Mouse (Mus musculus) MEL (cell line): ENCODE data around the gene Hivep2. TPM values are rescaled to one million over a fixed set of nuclear protein-coding genes. Genes with fewer than 3 reads are reported as not detected.

Experiments used
- DNase-seq: peaks from one replicate; pipeline ENCODE4 v3.0.0; 2011; ENCODE audit warnings: low read depth, low spot score
- H3K27ac ChIP-seq: 2 replicates; pipeline ENCODE4 v1.5.1; 2012; ENCODE audit warnings: low read depth, mild to moderate bottlenecking, control low read depth, low read length, moderate library complexity; ENCODE audit not compliant: control insufficient read depth
- H3K27me3 ChIP-seq, 2 experiments: fragments of 150-350 bp in 1 of 2; sonication (generic) in 1 of 2; 2 replicates each; pipeline ENCODE4 v1.6.1; 2012; ENCODE audit warnings: low read length in 2 of 2, mild to moderate bottlenecking in 2 of 2, improper control_type of control experiment in 1 of 2, moderate library complexity in 1 of 2; ENCODE audit not compliant: insufficient read depth in 2 of 2, control insufficient read depth in 1 of 2
- H3K36me3 ChIP-seq, 2 experiments: 2 replicates each; pipeline ENCODE4 v1.6.1; 2012 to 2014; ENCODE audit warnings: low read length in 2 of 2, improper control_type of control experiment in 1 of 2, inconsistent platforms in 1 of 2, mild to moderate bottlenecking in 1 of 2; ENCODE audit not compliant: insufficient read depth in 2 of 2, control insufficient read depth in 1 of 2
- H3K4me1 ChIP-seq, 2 experiments: fragments of 150-350 bp in 1 of 2; sonication (generic) in 1 of 2; 2 replicates each; pipeline ENCODE4 v1.6.1; 2012; ENCODE audit warnings: low read length in 2 of 2, improper control_type of control experiment in 1 of 2, mild to moderate bottlenecking in 1 of 2; ENCODE audit not compliant: insufficient read depth in 2 of 2, control insufficient read depth in 1 of 2
- H3K4me3 ChIP-seq, 2 experiments: fragments of 150-350 bp in 1 of 2; sonication (generic) in 1 of 2; 2 replicates each; pipeline ENCODE4 v1.5.1; 2012; ENCODE audit warnings: low read depth in 2 of 2, low read length in 2 of 2, mild to moderate bottlenecking in 2 of 2, moderate library complexity in 2 of 2, control low read depth in 1 of 2, improper control_type of control experiment in 1 of 2; ENCODE audit not compliant: control insufficient read depth in 1 of 2, insufficient read depth in 1 of 2
- H3K79me2 ChIP-seq: 2 replicates; pipeline ENCODE4 v1.6.1; 2012; ENCODE audit warnings: mild to moderate bottlenecking, low read length, moderate library complexity; ENCODE audit not compliant: control insufficient read depth, poor library complexity, insufficient read depth
- H3K9ac ChIP-seq: 2 replicates; pipeline ENCODE4 v1.6.1; 2012; ENCODE audit warnings: low read depth, mild to moderate bottlenecking, control low read depth, low read length, moderate library complexity; ENCODE audit not compliant: control insufficient read depth, poor library complexity, severe bottlenecking
- H3K9me3 ChIP-seq: fragments of 150-350 bp; sonication (generic); replicated peaks from 2 replicates; pipeline ENCODE4 v1.6.1; 2012; ENCODE audit warnings: mild to moderate bottlenecking, low read length, improper control_type of control experiment, moderate library complexity; ENCODE audit not compliant: insufficient read depth
- CHD1 ChIP-seq: IDR thresholded peaks from 2 replicates; pipeline ENCODE4 v1.6.1; 2012; ENCODE audit warnings: low read depth, mild to moderate bottlenecking, inconsistent platforms, low read length, improper control_type of control experiment
- CHD2 ChIP-seq: IDR thresholded peaks from 2 replicates; pipeline ENCODE4 v1.6.1; 2011; ENCODE audit warnings: low read length, improper control_type of control experiment
- CTCF ChIP-seq, 3 experiments: IDR thresholded peaks in 2 of 3; conservative IDR thresholded peaks in 1 of 3; 2 replicates each; pipeline ENCODE4 v1.5.1; 2011 to 2012; ENCODE audit warnings: low read length in 3 of 3, low read depth in 2 of 3, mild to moderate bottlenecking in 2 of 3, improper control_type of control experiment in 1 of 3, inconsistent platforms in 1 of 3, mixed read lengths in 1 of 3, moderate library complexity in 1 of 3; ENCODE audit not compliant: control insufficient read depth in 1 of 3, insufficient read depth in 1 of 3, poor library complexity in 1 of 3, severe bottlenecking in 1 of 3
- E2F4 ChIP-seq: IDR thresholded peaks from 2 replicates; pipeline ENCODE4 v1.6.1; 2011; ENCODE audit warnings: low read depth, low read length, improper control_type of control experiment, borderline replicate concordance
- ELF1 ChIP-seq: IDR thresholded peaks from 2 replicates; pipeline ENCODE4 v1.6.1; 2014; ENCODE audit warnings: low read depth, mild to moderate bottlenecking, inconsistent platforms, low read length, improper control_type of control experiment, moderate library complexity
- EP300 ChIP-seq, 2 experiments: IDR thresholded peaks; 2 replicates each; pipeline ENCODE4 v1.6.1; 2011; ENCODE audit warnings: improper control_type of control experiment in 2 of 2, low read length in 2 of 2, low read depth in 1 of 2, mild to moderate bottlenecking in 1 of 2
- ETS1 ChIP-seq: IDR thresholded peaks from 2 replicates; pipeline ENCODE4 v1.6.1; 2012; ENCODE audit warnings: low read depth, mild to moderate bottlenecking, inconsistent platforms, low read length, improper control_type of control experiment, moderate library complexity
- HCFC1 ChIP-seq: IDR thresholded peaks from 2 replicates; pipeline ENCODE4 v1.6.1; 2012; ENCODE audit warnings: low read depth, mild to moderate bottlenecking, inconsistent platforms, low read length, improper control_type of control experiment, moderate library complexity
- JUND ChIP-seq: IDR thresholded peaks from 2 replicates; pipeline ENCODE4 v1.6.1; 2011; ENCODE audit warnings: low read depth, mild to moderate bottlenecking, improper control_type of control experiment, low read length
- KAT2A ChIP-seq: conservative IDR thresholded peaks from 2 replicates; pipeline ENCODE4 v1.6.1; 2012; ENCODE audit warnings: low read depth, low read length, improper control_type of control experiment, inconsistent platforms
- MAFK ChIP-seq: IDR thresholded peaks from 2 replicates; pipeline ENCODE4 v1.6.1; 2011; ENCODE audit warnings: low read depth, mild to moderate bottlenecking, low read length, improper control_type of control experiment, borderline replicate concordance
- MAX ChIP-seq: IDR thresholded peaks from 2 replicates; pipeline ENCODE4 v1.6.1; 2011; ENCODE audit warnings: low read length, improper control_type of control experiment
- MEF2A ChIP-seq: IDR thresholded peaks from 2 replicates; pipeline ENCODE4 v1.6.1; 2014; ENCODE audit warnings: low read depth, mild to moderate bottlenecking, inconsistent platforms, low read length, improper control_type of control experiment; ENCODE audit not compliant: poor library complexity, insufficient replicate concordance, severe bottlenecking; ENCODE audit errors: extremely low read depth
- MYB ChIP-seq: IDR thresholded peaks from 2 replicates; pipeline ENCODE4 v1.6.1; 2011; ENCODE audit warnings: mild to moderate bottlenecking, low read depth, low read length, improper control_type of control experiment
- NELFE ChIP-seq: IDR thresholded peaks from 2 replicates; pipeline ENCODE4 v1.6.1; 2011; ENCODE audit warnings: low read depth, low read length, improper control_type of control experiment
- RAD21 ChIP-seq: IDR thresholded peaks from 2 replicates; pipeline ENCODE4 v1.6.1; 2011; ENCODE audit warnings: mild to moderate bottlenecking, low read depth, low read length, improper control_type of control experiment
- RCOR1 ChIP-seq: IDR thresholded peaks from 2 replicates; pipeline ENCODE4 v1.6.1; 2012; ENCODE audit warnings: low read depth, mild to moderate bottlenecking, inconsistent platforms, low read length, improper control_type of control experiment
- TCF12 ChIP-seq: IDR thresholded peaks from 2 replicates; pipeline ENCODE4 v1.6.1; 2014; ENCODE audit warnings: low read depth, mild to moderate bottlenecking, inconsistent platforms, low read length, improper control_type of control experiment, moderate library complexity
- UBTF ChIP-seq: IDR thresholded peaks from 2 replicates; pipeline ENCODE4 v1.6.1; 2012; ENCODE audit warnings: low read depth, mild to moderate bottlenecking, inconsistent platforms, low read length, improper control_type of control experiment, moderate library complexity, borderline replicate concordance; ENCODE audit not compliant: insufficient read depth
- USF1 ChIP-seq: IDR thresholded peaks from 2 replicates; pipeline ENCODE4 v1.6.1; 2014; ENCODE audit warnings: low read depth, mild to moderate bottlenecking, inconsistent platforms, low read length, improper control_type of control experiment, moderate library complexity
- USF2 ChIP-seq, 2 experiments: IDR thresholded peaks; 2 replicates each; pipeline ENCODE4 v1.6.1; 2011 to 2012; ENCODE audit warnings: improper control_type of control experiment in 2 of 2, low read length in 2 of 2, borderline replicate concordance in 1 of 2, inconsistent platforms in 1 of 2, low read depth in 1 of 2, mild to moderate bottlenecking in 1 of 2; ENCODE audit not compliant: insufficient read depth in 1 of 2
- ZNF384 ChIP-seq: IDR thresholded peaks from 2 replicates; pipeline ENCODE4 v1.6.1; 2012; ENCODE audit warnings: low read depth, mild to moderate bottlenecking, inconsistent platforms, low read length, improper control_type of control experiment
- polyA plus RNA-seq, 2 experiments: library from polyadenylated mRNA; stranded (reverse) in 1 of 2; unstranded in 1 of 2; fragments of >175 nt in 1 of 2; fragments of >200 nt in 1 of 2; gene quantifications; 2 replicates each; pipeline versions ENCODE4 v1.2.1 to v1.2.4; 2012; ENCODE audit warnings: low replicate concordance in 2 of 2, low read depth in 1 of 2; ENCODE audit not compliant: insufficient read length in 2 of 2, insufficient read depth in 1 of 2, missing spikeins in 1 of 2
- total RNA-seq: library from RNA; depleted of rRNA; stranded (reverse); fragments of 300-350 nt; gene quantifications from 2 replicates; pipeline ENCODE4 v1.2.3, GENCODE M21; 2012

Gene Hivep2
- total and polyA plus RNA-seq, 3 experiments: not detected

DNA sequence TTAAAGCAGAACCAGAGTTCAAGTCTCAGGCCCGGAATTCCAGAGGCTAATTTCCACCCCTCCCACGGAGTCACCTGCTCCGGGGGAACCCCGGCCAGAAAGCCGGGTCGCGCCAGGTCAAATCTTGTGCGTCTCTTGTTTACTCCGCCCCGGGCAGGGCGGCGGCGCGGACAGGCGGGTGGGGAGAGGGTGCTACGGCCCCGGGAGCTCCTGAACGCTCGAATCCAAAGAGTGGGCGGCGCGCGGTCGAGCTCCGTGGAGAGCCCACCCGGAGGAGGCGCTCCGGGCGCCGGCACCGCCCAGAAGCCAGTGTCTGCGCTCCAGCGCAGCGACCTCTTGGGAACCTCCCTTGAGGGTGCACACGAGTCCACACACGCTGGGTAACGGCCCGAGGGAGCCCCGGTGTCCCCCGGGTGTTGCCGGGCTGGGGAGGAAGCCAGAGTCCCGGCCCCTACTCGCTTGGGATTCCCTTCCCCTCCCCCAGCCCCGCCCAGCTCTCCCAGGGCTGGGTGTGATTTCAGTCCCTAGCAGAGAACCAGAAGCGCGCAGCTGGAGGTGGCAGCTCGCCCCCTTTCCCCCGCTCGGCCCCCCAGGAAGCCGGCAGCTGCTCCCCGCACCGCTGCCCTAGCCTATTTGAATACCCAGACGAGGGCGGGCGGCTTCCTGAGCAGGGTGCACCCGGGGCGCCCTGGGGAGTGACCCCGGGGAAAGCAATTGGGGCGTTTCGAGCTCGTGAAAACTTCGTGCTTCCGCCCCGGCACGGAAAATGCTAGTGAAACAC is 1.2 kb upstream of the Hivep2 start:
- TF ChIP-seq CHD1 (no peak), EP300 (IDR thresholded peaks at IDR 0.05; ENCODE audit: low read depth in 1 of 2, low read length in 2 of 2) (no peak), ELF1 (no peak), MAX (no peak)
- H3K9ac ChIP-seq: no peak overlapping the region
- no peaks in the 10 kb centered on the region for H3K36me3 ChIP-seq
- no peak overlapping the region for H3K27ac ChIP-seq
- no peaks in the 10 kb centered on the region for H3K79me2 ChIP-seq
- DNase-seq: no peak
- H3K4me1 ChIP-seq: no peaks in the 10 kb centered on the region
- H3K4me3 ChIP-seq: no peak overlapping the region
- H3K9me3 ChIP-seq: no peaks in the 10 kb centered on the region
- no peaks in the 10 kb centered on the region for H3K27me3 ChIP-seq

DNA sequence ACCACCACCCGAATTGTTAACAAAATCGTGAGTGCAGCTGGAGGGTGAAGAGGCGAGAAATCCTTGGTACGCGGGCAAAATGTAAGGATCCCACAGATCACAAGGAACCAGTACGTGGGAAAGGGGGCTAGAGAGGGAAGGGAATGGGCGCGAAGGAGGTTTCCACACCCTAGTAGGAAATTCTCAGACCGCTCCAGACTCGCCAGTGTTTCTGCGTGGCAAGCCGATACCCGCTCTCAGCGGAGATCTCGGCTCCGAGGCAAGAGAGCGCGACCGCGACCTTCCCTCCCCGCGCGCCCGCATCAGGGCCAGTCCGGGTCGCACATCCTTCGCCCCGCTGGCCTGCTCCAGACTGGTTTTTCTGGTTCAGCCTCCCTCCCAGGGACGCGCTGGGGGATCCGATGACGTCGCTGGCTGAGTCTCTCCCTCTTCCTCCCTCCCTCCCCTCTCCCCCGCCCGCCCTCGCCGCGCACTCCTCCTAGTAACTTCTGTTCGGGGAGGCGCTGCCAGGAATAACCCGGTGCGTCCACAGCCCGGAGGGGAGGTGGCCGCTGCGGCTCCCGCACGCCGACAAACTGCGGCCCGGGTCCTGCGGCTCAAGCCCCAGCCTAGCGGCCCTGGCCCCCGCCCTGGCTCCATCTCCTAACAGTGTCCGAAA is 430 bp upstream of the Hivep2 start:
- H3K4me3 ChIP-seq: no peak overlapping the region
- H3K79me2 ChIP-seq: no peaks in the 10 kb centered on the region
- no peak overlapping the region for H3K27ac ChIP-seq
- no peaks in the 10 kb centered on the region for H3K9me3 ChIP-seq
- H3K4me1 ChIP-seq: no peaks in the 10 kb centered on the region
- no peaks in the 10 kb centered on the region for H3K36me3 ChIP-seq
- no peak for DNase-seq
- no peaks in the 10 kb centered on the region for H3K27me3 ChIP-seq
- no peak for TF ChIP-seq UBTF
- TF ChIP-seq CHD1: no peak
- TF ChIP-seq MAX: no peak
- TF ChIP-seq USF2 (IDR thresholded peaks at IDR 0.05; ENCODE audit: borderline replicate concordance in 1 of 2, insufficient read depth in 1 of 2, low read depth in 1 of 2, low read length in 2 of 2): no peak
- no peak overlapping the region for H3K9ac ChIP-seq

DNA sequence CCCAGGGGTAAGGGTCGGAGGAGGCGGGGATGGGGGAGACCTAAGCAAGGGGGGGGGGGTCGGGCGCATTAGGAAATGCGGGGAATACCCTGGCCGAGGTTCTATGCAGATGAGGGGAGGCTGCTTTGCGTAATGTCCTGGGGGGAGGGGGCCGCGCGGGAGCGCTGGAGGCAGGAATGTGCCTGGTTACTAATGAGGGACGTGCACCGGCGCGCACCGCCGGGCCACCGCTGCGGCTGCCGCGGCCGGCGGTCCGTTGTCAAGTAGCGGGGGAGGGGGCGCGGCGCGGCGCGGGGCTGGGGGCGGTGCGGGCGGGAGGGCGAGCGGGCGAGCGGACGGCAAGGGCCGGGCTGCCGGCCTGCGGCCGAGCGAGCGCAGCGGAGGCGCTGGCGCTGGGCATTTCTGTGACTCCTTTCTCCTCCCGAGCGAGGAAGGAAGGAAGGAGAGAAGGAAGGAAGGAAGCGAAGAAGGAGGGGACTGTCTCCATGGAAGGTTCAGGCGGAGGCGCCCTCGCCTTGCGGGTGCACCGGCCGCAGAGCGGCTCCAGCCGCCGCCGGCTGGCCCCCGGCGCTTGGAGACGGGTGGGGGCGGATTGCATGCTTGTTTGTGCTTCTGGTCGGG is 1.1 kb downstream of the Hivep2 start:
- Histone ChIP-seq H3K27ac (no peak overlapping the region), H3K79me2 (no peaks in the 10 kb centered on the region), H3K4me3 (no peak overlapping the region), H3K36me3 (no peaks in the 10 kb centered on the region), H3K4me1 (no peaks in the 10 kb centered on the region), H3K9me3 (no peaks in the 10 kb centered on the region), H3K9ac (no peak overlapping the region), H3K27me3 (no peaks in the 10 kb centered on the region)
- no peak for TF ChIP-seq CHD2
- no peak for TF ChIP-seq MEF2A
- no peak for TF ChIP-seq JUND
- TF ChIP-seq MAFK: no peak
- no peak for TF ChIP-seq HCFC1
- TF ChIP-seq ETS1: no peak
- no peak for TF ChIP-seq CTCF (IDR thresholded peaks at IDR 0.05 in 2 of 3, conservative IDR thresholded peaks at IDR 0.05 in 1 of 3; ENCODE audit: control insufficient read depth in 1 of 3, insufficient read depth in 1 of 3, low read depth in 2 of 3, low read length in 3 of 3, poor library complexity in 1 of 3, severe bottlenecking in 1 of 3)
- no peak for TF ChIP-seq E2F4
- no peak for TF ChIP-seq MYB
- no peak for TF ChIP-seq NELFE
- TF ChIP-seq RCOR1: no peak
- TF ChIP-seq KAT2A: no peak
- no peak for TF ChIP-seq USF2 (IDR thresholded peaks at IDR 0.05; ENCODE audit: borderline replicate concordance in 1 of 2, insufficient read depth in 1 of 2, low read depth in 1 of 2, low read length in 2 of 2)
- no peak for TF ChIP-seq MAX
- TF ChIP-seq CHD1: no peak
- no peak for TF ChIP-seq USF1
- no peak for TF ChIP-seq RAD21
- TF ChIP-seq TCF12: no peak
- no peak for TF ChIP-seq ZNF384
- TF ChIP-seq ELF1: no peak
- DNase-seq: no peak
